Mouse (Mus musculus) stomach, embryonic 14.5 days (tissue): ENCODE data around the gene Lrrc3c. TPM values are rescaled to one million over a fixed set of nuclear protein-coding genes. Genes with fewer than 3 reads are reported as not detected.

ENCODE experiments used
- ATAC-seq: fragments of 200-750 bp; cut with Nextera tagmentation; 2 replicates; pipeline ENCODE4 v1.8.0; 2017; ENCODE audit warnings: low read depth, moderate TSS enrichment; ENCODE audit not compliant: insufficient number of reproducible peaks, insufficient read depth, low FRiP score
- H3K27ac ChIP-seq: fragments of 300-500 bp; sonication (generic); 2 replicates; pipeline ENCODE4 v1.5.1; 2014; ENCODE audit warnings: mild to moderate bottlenecking, low read length, moderate library complexity, mixed read lengths
- H3K27me3 ChIP-seq: fragments of 300-500 bp; sonication (generic); 2 replicates; pipeline ENCODE4 v1.6.1; 2014; ENCODE audit warnings: low read length, control low read depth, mixed read lengths; ENCODE audit not compliant: control insufficient read depth, insufficient read depth
- H3K36me3 ChIP-seq: fragments of 300-500 bp; sonication (generic); 2 replicates; pipeline ENCODE4 v1.6.1; 2014; ENCODE audit warnings: mild to moderate bottlenecking, control low read depth, low read length, moderate library complexity, mixed read lengths; ENCODE audit not compliant: control insufficient read depth, insufficient read depth
- H3K4me1 ChIP-seq: fragments of 300-500 bp; sonication (generic); 2 replicates; pipeline ENCODE4 v1.6.1; 2014; ENCODE audit warnings: low read length, control low read depth, mixed read lengths; ENCODE audit not compliant: control insufficient read depth, insufficient read depth
- H3K4me2 ChIP-seq: fragments of 300-500 bp; sonication (generic); replicated peaks from 2 replicates; pipeline ENCODE4 v1.6.1; 2014; ENCODE audit warnings: low read depth, low read length, control low read depth
- H3K4me3 ChIP-seq: fragments of 300-500 bp; sonication (generic); 2 replicates; pipeline ENCODE4 v1.5.1; 2014; ENCODE audit warnings: low read depth, low read length, control low read depth
- H3K9ac ChIP-seq: fragments of 300-500 bp; sonication (generic); replicated peaks from 2 replicates; pipeline ENCODE4 v1.6.1; 2014; ENCODE audit warnings: low read depth, mild to moderate bottlenecking, control low read depth, low read length, moderate library complexity, mixed read lengths
- H3K9me3 ChIP-seq: fragments of 300-500 bp; sonication (generic); 2 replicates; pipeline ENCODE4 v1.6.1; 2016; ENCODE audit warnings: low read depth, low read length, control low read depth; ENCODE audit not compliant: control insufficient read depth
- WGBS: fragments of 180-500 bp; shearing (Covaris S2); extraction: QIAGEN DNeasy Blood & Tissue Kit; methylation state at CpG from one replicate; pipeline ENCODE4 v1.1.7; 2014; 5-methylcytosine and 5-hydroxymethylcytosine counted together
- polyA plus RNA-seq: library from polyadenylated mRNA; unstranded; fragments of >200 nt; fragmentation: Nextera tagmentation; extraction: Ambion mirVana; gene quantifications from 2 replicates; pipeline ENCODE4 v1.2.1, GENCODE M21; 2014

Lrrc3c gene
- polyA plus RNA-seq, 1 experiment from 2014 or later, result not detected

GRCm38 (mm10) chr11:98589306-98589705 lies 8.8 kb upstream of the Lrrc3c start:
- Histone ChIP-seq H3K4me2 (no peak overlapping the region), H3K36me3 (no peaks in the 10 kb centered on the region), H3K9ac (no peak overlapping the region), H3K27me3 (no peaks in the 10 kb centered on the region), H3K27ac (0 out of 2 replicates have a peak overlapping the region, but pooled peaks have one; percentile 36), H3K9me3 (no peaks in the 10 kb centered on the region), H3K4me3 (no peak overlapping the region), H3K4me1 (peaks cover 36% of the 10 kb centered on the region)
- no peak for ATAC-seq
- WGBS, result 81% methylated on average over 8 of the region's 8 CpGs

- 52% methylated on average over 19 of the region's 19 CpGs for WGBS
- H3K4me1 ChIP-seq, result peaks cover 32% of the 10 kb centered on the region
- H3K27ac ChIP-seq, result no peak overlapping the region
- H3K9ac ChIP-seq, result no peak overlapping the region
- no peaks in the 10 kb centered on the region for H3K27me3 ChIP-seq
- H3K4me3 ChIP-seq, result no peak overlapping the region
- no peak overlapping the region for H3K4me2 ChIP-seq
- H3K36me3 ChIP-seq, result no peaks in the 10 kb centered on the region
- no peak for ATAC-seq
- no peaks in the 10 kb centered on the region for H3K9me3 ChIP-seq
Observed at GRCm38 (mm10) chr11:98590548-98591445, 7.3 kb upstream of the Lrrc3c start.

- no peaks in the 10 kb centered on the region for H3K27me3 ChIP-seq
- H3K4me2 ChIP-seq, result no peak overlapping the region
- no peak for ATAC-seq
- no peaks in the 10 kb centered on the region for H3K9me3 ChIP-seq
- WGBS, result 73% methylated on average over 6 of the region's 6 CpGs
- H3K4me3 ChIP-seq, result no peak overlapping the region
- H3K36me3 ChIP-seq, result no peaks in the 10 kb centered on the region
- no peak overlapping the region for H3K9ac ChIP-seq
- H3K4me1 ChIP-seq, result peaks cover 11% of the 10 kb centered on the region; the same call in 1 of the 2 replicates
- H3K27ac ChIP-seq, result no peak overlapping the region
Observed at GRCm38 (mm10) chr11:98595021-98595420, 3.1 kb upstream of the Lrrc3c start.

GRCm38 (mm10) chr11:98595473-98595872 lies 2.6 kb upstream of the Lrrc3c start:
- ATAC-seq, result no peak
- no peak overlapping the region for H3K4me2 ChIP-seq
- 75% methylated on average over 10 of the region's 10 CpGs for WGBS
- H3K9ac ChIP-seq, result no peak overlapping the region
- no peaks in the 10 kb centered on the region for H3K27me3 ChIP-seq
- H3K4me1 ChIP-seq, result peaks cover 11% of the 10 kb centered on the region; the same call in 1 of the 2 replicates
- no peak overlapping the region for H3K4me3 ChIP-seq
- no peak overlapping the region for H3K27ac ChIP-seq
- H3K36me3 ChIP-seq, result no peaks in the 10 kb centered on the region
- H3K9me3 ChIP-seq, result no peaks in the 10 kb centered on the region

GRCm38 (mm10) chr11:98595955-98596354 lies 2.1 kb upstream of the Lrrc3c start:
- no peaks in the 10 kb centered on the region for H3K9me3 ChIP-seq
- peaks cover 9% of the 10 kb centered on the region; the same call in 1 of the 2 replicates for H3K4me1 ChIP-seq
- H3K9ac ChIP-seq, result no peak overlapping the region
- no peak overlapping the region for H3K27ac ChIP-seq
- no peak for ATAC-seq
- H3K36me3 ChIP-seq, result no peaks in the 10 kb centered on the region
- no peaks in the 10 kb centered on the region for H3K27me3 ChIP-seq
- WGBS, result 59% methylated on average over 3 of the region's 3 CpGs
- H3K4me3 ChIP-seq, result no peak overlapping the region
- no peak overlapping the region for H3K4me2 ChIP-seq

GRCm38 (mm10) chr11:98597363-98597762 lies 728 bp upstream of the Lrrc3c start:
- Histone ChIP-seq H3K9ac (no peak overlapping the region), H3K4me3 (no peak overlapping the region), H3K9me3 (no peaks in the 10 kb centered on the region), H3K27ac (no peak overlapping the region), H3K27me3 (no peaks in the 10 kb centered on the region), H3K4me2 (no peak overlapping the region), H3K4me1 (no peaks in the 10 kb centered on the region; the same call in 1 of the 2 replicates), H3K36me3 (no peaks in the 10 kb centered on the region)
- WGBS, result 49% methylated on average over 6 of the region's 6 CpGs
- no peak for ATAC-seq

GRCm38 (mm10) chr11:98598851-98599290 lies 780 bp downstream of the Lrrc3c start:
- Histone ChIP-seq H3K4me1 (no peaks in the 10 kb centered on the region; the same call in 1 of the 2 replicates), H3K4me2 (no peak overlapping the region), H3K9ac (no peak overlapping the region), H3K36me3 (no peaks in the 10 kb centered on the region), H3K27me3 (no peaks in the 10 kb centered on the region), H3K27ac (no peak overlapping the region), H3K4me3 (no peak overlapping the region), H3K9me3 (no peaks in the 10 kb centered on the region)
- no peak for ATAC-seq
- WGBS, result 62% methylated on average over 18 of the region's 18 CpGs

- Histone ChIP-seq H3K4me1 (no peaks in the 10 kb centered on the region; the same call in 1 of the 2 replicates), H3K36me3 (no peaks in the 10 kb centered on the region), H3K9ac (no peak overlapping the region), H3K27me3 (no peaks in the 10 kb centered on the region), H3K4me3 (no peak overlapping the region), H3K9me3 (no peaks in the 10 kb centered on the region), H3K4me2 (no peak overlapping the region), H3K27ac (no peak overlapping the region)
- 39% methylated on average over 18 of the region's 18 CpGs for WGBS
- no peak for ATAC-seq
Observed at GRCm38 (mm10) chr11:98599291-98599690, 1.2 kb downstream of the Lrrc3c start.
